Mouse (Mus musculus) erythroid progenitor cell, adult 5-6 weeks (primary cell): ENCODE measurements around the gene A630001G21Rik. TPM values are rescaled to one million over a fixed set of nuclear protein-coding genes. Genes with fewer than 3 reads are reported as not detected.

ENCODE experiments used
- ATAC-seq: replicated peaks from 2 replicates; pipeline ENCODE4 v1.8.0; 2016; ENCODE audit warnings: moderate number of reproducible peaks, mild to moderate bottlenecking, moderate TSS enrichment, inconsistent platforms; ENCODE audit not compliant: poor library complexity, low FRiP score, severe bottlenecking
- total RNA-seq, 2 experiments: library from RNA; stranded (forward) in 1 of 2; stranded (reverse) in 1 of 2; fragments of 150-400 nt in 1 of 2; fragments of 186-747, 209-891 nt in 1 of 2; gene quantifications; 2 replicates each; pipeline versions ENCODE4 v1.2.3 to v1.2.4; 2015 to 2017; ENCODE audit warnings: low replicate concordance in 2 of 2

Gene A630001G21Rik
- total RNA-seq, 2 experiments from 2014 or later = 6.7 to 23.5 TPM

DNA sequence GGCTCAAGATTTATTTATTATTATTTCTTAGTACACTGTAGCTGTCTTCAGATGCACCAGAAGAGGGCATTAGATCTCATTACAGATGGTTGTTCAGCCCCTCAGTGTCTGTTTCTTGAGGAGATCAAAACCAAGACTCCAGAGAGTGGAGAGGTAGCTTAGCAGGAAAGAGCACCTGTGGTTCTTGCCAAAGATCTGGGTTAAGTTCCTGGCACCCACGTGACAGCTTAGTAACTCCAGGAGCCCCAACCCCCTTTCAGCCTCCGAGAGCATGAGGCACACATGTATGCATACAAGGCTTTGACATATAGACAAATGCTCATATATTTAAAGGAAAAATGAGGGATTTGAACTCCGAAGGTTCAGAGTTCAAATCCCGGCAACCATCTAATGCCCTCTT is 39.4 kb downstream of the A630001G21Rik start:
- no peak for ATAC-seq

GRCm38 (mm10) chr1:85736355-85737184 is 41.9 kb downstream of the A630001G21Rik start:
- peak; percentile 89 for ATAC-seq

GRCm38 (mm10) chr1:85735463-85736123 is 42.9 kb downstream of the A630001G21Rik start:
- peak; percentile 84 for ATAC-seq

DNA sequence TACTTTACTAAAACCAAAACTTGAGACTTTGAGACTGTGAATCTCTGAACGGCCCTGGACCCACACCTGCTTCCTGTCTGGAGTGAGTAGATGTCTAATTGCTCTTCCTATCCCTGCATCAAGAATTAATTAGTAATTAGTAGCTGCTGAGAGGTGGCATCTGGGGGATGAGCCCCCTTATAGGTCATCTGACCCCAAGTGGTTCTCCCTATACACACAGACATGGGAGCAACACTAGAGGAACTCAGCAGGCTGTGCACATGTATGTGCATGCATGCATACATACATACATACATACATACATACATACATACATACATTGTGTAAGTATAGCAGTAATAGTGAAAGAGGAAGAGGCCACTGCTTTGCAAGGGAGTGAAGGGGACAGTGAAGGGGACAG is 43.9 kb downstream of the A630001G21Rik start:
- no peak for ATAC-seq

DNA sequence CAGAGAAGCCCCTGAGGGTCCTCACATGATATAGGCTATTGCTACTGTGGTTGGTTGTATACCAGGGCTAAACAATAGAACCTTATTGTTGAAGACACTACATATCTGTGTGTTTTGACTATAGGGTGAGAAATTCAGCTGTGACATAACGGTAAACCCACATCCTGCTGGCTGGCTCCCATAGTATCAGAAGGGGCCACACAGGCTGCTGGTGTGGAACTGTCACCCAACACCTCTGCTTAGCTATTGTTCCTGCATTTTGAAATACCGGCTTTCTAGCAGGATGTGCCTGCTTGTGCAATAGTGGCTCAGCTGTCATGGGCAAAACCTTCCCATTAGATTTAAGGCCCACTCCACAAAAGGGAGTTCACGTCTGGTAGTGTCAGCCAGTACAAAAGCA is 45.9 kb downstream of the A630001G21Rik start:
- no peak for ATAC-seq

DNA sequence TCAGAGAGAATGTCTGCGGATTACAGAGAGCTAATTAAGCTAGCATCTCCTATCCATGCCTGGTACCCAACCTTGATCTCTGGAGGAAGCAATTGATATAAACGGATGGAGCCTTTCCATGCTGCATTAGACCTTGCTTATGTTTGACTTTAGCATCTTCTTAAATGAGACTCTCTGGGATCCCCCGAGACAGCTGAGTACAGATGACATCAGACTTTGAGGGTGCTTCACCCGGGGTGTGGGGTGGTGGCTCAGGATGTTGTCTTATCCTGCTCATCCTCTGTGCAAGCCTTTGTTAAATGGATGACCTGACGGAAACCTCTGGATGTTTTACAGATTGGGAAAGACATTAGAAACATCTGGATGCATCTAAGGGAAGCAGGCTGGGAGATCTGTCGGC is 48.0 kb downstream of the A630001G21Rik start:
- no peak for ATAC-seq

GRCm38 (mm10) chr1:85720220-85720893 is 58.1 kb downstream of the A630001G21Rik start:
- no peak for ATAC-seq

DNA sequence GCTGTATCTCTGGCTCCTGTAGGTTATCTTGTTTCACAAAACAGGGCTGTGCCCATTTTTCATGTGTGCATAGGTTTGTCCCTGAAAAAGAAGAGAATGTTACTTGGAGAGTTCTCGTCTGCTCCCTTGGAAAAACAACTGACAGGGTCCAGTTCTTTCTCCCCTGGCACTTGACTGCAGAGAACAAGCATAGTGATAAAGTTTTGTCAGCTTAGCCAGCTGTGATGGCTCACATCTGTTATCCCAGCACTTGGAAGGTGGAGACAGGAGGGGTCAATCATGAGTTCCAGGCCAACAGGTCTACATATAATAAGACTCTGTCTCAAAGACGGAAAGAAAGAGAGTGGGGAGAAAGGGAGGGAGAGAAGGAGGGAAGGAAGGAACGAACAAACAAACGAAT is 59.4 kb downstream of the A630001G21Rik start:
- no peak for ATAC-seq

- no peak for ATAC-seq
Measured at GRCm38 (mm10) chr1:85716447-85717027, 61.9 kb downstream of the A630001G21Rik start.

GRCm38 (mm10) chr1:85714501-85714900 is 63.9 kb downstream of the A630001G21Rik start:
- no peak for ATAC-seq

DNA sequence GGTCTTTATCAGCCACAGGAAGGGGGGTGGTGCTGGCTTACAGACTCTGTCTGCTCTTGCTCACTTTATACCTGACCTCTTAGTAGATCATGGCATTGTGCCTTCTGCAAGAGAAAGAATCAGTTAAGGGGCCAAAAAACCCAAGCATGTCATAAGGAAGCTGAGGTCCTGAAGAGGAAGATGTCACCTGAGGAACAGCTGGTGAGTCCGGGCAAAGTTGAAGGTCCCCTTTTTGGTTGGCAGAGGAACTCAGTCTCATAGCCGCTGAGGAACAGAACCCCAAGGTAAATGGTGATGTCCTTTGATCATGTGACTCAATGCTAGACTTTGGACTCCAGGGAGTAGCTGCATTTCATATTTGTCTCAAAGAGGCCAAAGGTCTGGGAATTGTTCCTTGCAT is 71.7 kb downstream of the A630001G21Rik start:
- ATAC-seq = no peak

GRCm38 (mm10) chr1:85705552-85705951 is 72.9 kb downstream of the A630001G21Rik start:
- ATAC-seq = no peak

DNA sequence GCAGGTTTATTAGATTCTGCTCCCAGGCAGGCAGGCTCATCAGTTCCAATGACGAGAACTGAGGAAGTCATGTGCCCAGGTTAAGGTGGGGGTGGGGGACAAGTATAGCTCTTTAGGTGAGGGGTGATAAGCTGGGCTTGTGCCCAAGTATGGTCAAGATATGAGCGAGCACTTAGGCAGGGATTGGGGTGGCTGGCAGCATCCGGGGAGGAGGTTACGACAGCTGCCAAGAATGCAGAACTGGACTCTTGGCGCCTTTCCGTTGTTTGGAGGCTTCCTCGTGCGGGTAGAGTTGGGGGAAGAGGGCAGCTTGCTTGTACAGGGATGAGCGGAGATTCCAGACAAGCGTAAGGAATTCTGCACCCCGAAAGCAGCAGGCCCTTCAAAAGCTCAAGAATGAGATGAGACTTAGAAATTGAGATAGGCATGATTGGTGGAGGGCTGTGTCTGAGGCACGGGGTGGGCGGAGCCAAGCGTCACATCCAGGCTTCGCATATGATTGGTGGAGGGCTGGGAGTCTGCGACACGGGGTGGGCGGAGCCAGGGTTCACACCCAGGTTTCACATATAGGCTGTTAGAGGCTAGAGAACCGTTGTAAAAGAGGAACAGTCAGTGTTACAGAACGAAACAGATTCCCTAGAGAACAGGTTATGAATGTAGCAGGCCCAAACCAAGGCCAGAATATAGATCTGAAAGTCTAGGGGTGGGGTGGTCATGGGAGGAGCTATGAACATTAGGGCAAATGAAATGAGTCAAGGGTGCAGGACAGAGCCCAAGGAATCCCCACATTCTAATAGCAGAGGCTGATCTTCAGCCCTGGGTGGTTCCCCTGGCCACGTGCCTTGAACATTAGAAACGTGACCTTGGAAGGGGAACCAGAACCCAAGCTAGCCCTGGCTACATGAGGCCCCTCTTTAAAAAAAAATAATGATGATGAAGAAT is 74.9 kb downstream of the A630001G21Rik start:
- peak; percentile 100 for ATAC-seq

GRCm38 (mm10) chr1:85702531-85702930 is 75.9 kb downstream of the A630001G21Rik start:
- ATAC-seq = no peak

GRCm38 (mm10) chr1:85697721-85698493 is 80.5 kb downstream of the A630001G21Rik start:
- ATAC-seq = no peak

DNA sequence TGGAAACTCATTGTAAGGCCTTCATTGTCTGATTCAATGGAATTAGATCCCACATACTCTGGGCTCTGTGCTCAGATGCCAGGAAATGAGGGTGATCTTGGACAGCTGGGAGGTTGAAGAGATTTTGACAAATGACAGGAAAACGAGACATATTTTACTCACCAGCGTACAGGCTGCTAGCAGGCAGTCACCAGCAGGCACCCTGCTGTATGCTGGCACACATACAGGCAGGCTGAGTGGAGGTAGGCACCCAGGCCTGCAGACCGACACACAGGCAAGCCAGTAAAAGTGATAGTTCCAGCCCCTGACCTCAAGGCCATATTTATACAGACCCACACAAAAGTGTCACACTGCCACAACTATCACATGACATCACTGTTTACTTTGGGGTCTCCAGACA is 82.8 kb downstream of the A630001G21Rik start:
- no peak for ATAC-seq

- peak; percentile 39; the same call in 1 of the 2 replicates for ATAC-seq
Measured at GRCm38 (mm10) chr1:85693280-85693679, 85.2 kb downstream of the A630001G21Rik start.

DNA sequence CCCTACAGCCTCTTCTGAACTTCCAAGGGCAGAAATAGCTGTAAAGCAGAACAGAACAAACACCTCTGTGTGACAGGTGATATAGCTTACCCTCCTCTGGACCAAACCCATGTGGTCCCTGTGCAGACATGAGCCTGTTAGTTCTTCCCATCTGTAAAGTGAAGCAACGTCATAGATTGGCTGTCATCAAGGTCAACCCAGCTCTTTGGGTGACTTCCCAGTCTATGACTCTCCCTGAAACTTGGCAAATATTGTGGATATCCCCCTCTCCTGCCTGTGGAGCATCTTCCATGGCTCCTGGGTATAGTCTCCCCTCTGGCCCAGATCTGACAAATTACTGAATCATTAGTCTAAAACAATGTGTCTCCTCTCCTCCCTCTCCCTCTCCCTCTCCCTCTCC is 86.2 kb downstream of the A630001G21Rik start:
- ATAC-seq = no peak
